Mouse (Mus musculus) CD8-positive naive resting alpha-beta T cell, adult 2 months (primary cell): ENCODE data around the gene Olfr429.
A peak's percentile ranks its signal among the peaks of the same experiment; 100 is the strongest.
"Not testable (repeated sequence)": the region's sequence is repeated elsewhere in the genome, so short reads cannot be mapped to it uniquely, and the experiment has no call there.

Experiments
- DNase-seq, 2 experiments: peaks; one replicate each; pipeline ENCODE4 v3.0.0; 2022; ENCODE audit warnings: low read depth in 2 of 2, low spot score in 2 of 2

Olfr429 gene

GRCm38 (mm10) chr1:174084031-174084430, at the start of gene Olfr429:
TSS of gene Olfr429 (plus strand) at chr1:174084331.
- DNase-seq, result no peak

GRCm38 (mm10) chr1:174035841-174036240, 48.3 kb upstream of the Olfr429 start:
- no peak for DNase-seq

GRCm38 (mm10) chr1:174038480-174038879, 45.7 kb upstream of the Olfr429 start:
- no peak for DNase-seq

GRCm38 (mm10) chr1:174040523-174041177, 43.5 kb upstream of the Olfr429 start, which contains the start of gene Olfr433:
TSS of gene Olfr433 (plus strand) at chr1:174040705.
- peak in 1 of 2 experiments; percentile 14 for DNase-seq

GRCm38 (mm10) chr1:174042091-174042884, 41.8 kb upstream of the Olfr429 start:
- DNase-seq, result not testable (repeated sequence)

GRCm38 (mm10) chr1:174044431-174044830, 39.7 kb upstream of the Olfr429 start:
- no peak for DNase-seq

GRCm38 (mm10) chr1:174048227-174048626, 35.9 kb upstream of the Olfr429 start:
- not testable (repeated sequence) for DNase-seq

- no peak for DNase-seq
Measured at GRCm38 (mm10) chr1:174048893-174049292, 35.2 kb upstream of the Olfr429 start, which contains the start of gene Olfr432. TSS of gene Olfr432 (plus strand) at chr1:174049205.

- DNase-seq, result not testable (repeated sequence)
Measured at GRCm38 (mm10) chr1:174049357-174049756, 34.8 kb upstream of the Olfr429 start.

- no peak for DNase-seq
Measured at GRCm38 (mm10) chr1:174050532-174050931, 33.6 kb upstream of the Olfr429 start.

- DNase-seq, result no peak
Measured at GRCm38 (mm10) chr1:174051515-174051914, 32.6 kb upstream of the Olfr429 start.

GRCm38 (mm10) chr1:174051931-174052536, 32.1 kb upstream of the Olfr429 start:
- no peak for DNase-seq

GRCm38 (mm10) chr1:174052981-174053380, 31.1 kb upstream of the Olfr429 start:
- DNase-seq, result no peak

GRCm38 (mm10) chr1:174055248-174055647, 28.9 kb upstream of the Olfr429 start:
- no peak for DNase-seq

- no peak for DNase-seq
Measured at GRCm38 (mm10) chr1:174066305-174066704, 17.8 kb upstream of the Olfr429 start, which contains the start of gene Olfr430. TSS of gene Olfr430 (plus strand) at chr1:174066605.

- no peak for DNase-seq
Measured at GRCm38 (mm10) chr1:174096591-174096990, 12.5 kb downstream of the Olfr429 start, which contains the start of gene Olfr427. TSS of gene Olfr427 (plus strand) at chr1:174096891.

- DNase-seq, result no peak
Measured at GRCm38 (mm10) chr1:174103735-174104134, 19.6 kb downstream of the Olfr429 start.

- no peak for DNase-seq
Measured at GRCm38 (mm10) chr1:174121062-174121461, 36.9 kb downstream of the Olfr429 start, which contains the start of gene Olfr231. TSS of gene Olfr231 (minus strand) at chr1:174121162.

GRCm38 (mm10) chr1:174131217-174131616, 47.1 kb downstream of the Olfr429 start, which contains the start of gene Olfr424:
TSS of gene Olfr424 (plus strand) at chr1:174131517.
- no peak for DNase-seq

GRCm38 (mm10) chr1:174131999-174132398, 47.9 kb downstream of the Olfr429 start:
- no peak for DNase-seq
